9 mouse cellular contexts compared by ENCODE assay signal in genomic region chr1:98189991-98190471, GRCm38 (mm10).
A peak's percentile ranks its signal among the peaks of the same experiment; 100 is the strongest.
DNase-seq lines count a peak whose midpoint lies in the region; ATAC-seq and TF ChIP-seq lines count a peak whose summit lies in the region.
"Had no signal": no experiment of that assay in that cellular context is flagged by ENCODE, and none has a peak within 500 bp of the region (broad histone marks: within the 10 kb centered on the region; RNA-seq: fewer than 3 reads in every experiment).

No protein-coding gene starts in this region.

- TF ChIP-seq POLR2A in limb, embryonic 14.5 days (IDR thresholded peaks at IDR 0.05; ENCODE audit: borderline replicate concordance, extremely low read depth, insufficient read depth, insufficient read length), result no peak

- no peaks in the 10 kb centered on the region for H3K9me3 ChIP-seq in hindbrain, embryonic 15.5 days
- H3K9me3 ChIP-seq in limb, embryonic 14.5 days (ENCODE audit: control insufficient read depth, low read length), result no peaks in the 10 kb centered on the region

- H3K4me2 ChIP-seq in hindbrain, embryonic 15.5 days, result no peak overlapping the region; the same call in 1 of the 2 replicates
- no peak overlapping the region for H3K4me2 ChIP-seq in limb, embryonic 14.5 days (replicated peaks; ENCODE audit: low read depth, low read length, severe bottlenecking)

- H3K4me3 ChIP-seq in hindbrain, embryonic 15.5 days, result no peak overlapping the region
- no peak overlapping the region for H3K4me3 ChIP-seq in limb, embryonic 14.5 days (replicated peaks; ENCODE audit: low read length)

- DNase-seq in cerebellum, adult 8-10 months, result no peak
- DNase-seq in embryo, embryonic 11 days, result peak; percentile 79
- DNase-seq in limb, embryonic 14.5 days (ENCODE audit: low spot score), result peak; percentile 14
- DNase-seq in right cerebral cortex, postnatal 4 days, result peak; percentile 51
- DNase-seq in urinary bladder, postnatal 25 days (ENCODE audit: low spot score), result no peak

- ATAC-seq in cerebellum, adult (ENCODE audit: insufficient number of reproducible peaks, low FRiP score, low TSS enrichment), result peak; percentile 89
- peak; percentile 95 for ATAC-seq in hindbrain, embryonic 15.5 days (ENCODE audit: low FRiP score, low read depth)
- no peak for ATAC-seq in limb, embryonic 14.5 days (ENCODE audit: low FRiP score, low read depth)
- no peak for ATAC-seq in granulocyte monocyte progenitor cell, adult 5-6 weeks (replicated peaks; ENCODE audit: poor library complexity, severe bottlenecking)

- peaks cover 33% of the 10 kb centered on the region for H3K4me1 ChIP-seq in hindbrain, embryonic 15.5 days (replicated peaks)
- no peaks in the 10 kb centered on the region for H3K4me1 ChIP-seq in limb, embryonic 14.5 days (ENCODE audit: control insufficient read depth, insufficient read depth, low read length)

- H3K36me3 ChIP-seq in hindbrain, embryonic 15.5 days, result no peaks in the 10 kb centered on the region
- no peaks in the 10 kb centered on the region for H3K36me3 ChIP-seq in limb, embryonic 14.5 days (ENCODE audit: control insufficient read depth, insufficient read depth, low read length)

- H3K27me3 ChIP-seq in hindbrain, embryonic 15.5 days, result no peaks in the 10 kb centered on the region
- H3K27me3 ChIP-seq in limb, embryonic 14.5 days (ENCODE audit: control insufficient read depth, insufficient read depth, low read length), result no peaks in the 10 kb centered on the region

- peak overlapping the region; percentile 68 for H3K27ac ChIP-seq in hindbrain, embryonic 15.5 days (replicated peaks)
- no peak overlapping the region for H3K27ac ChIP-seq in limb, embryonic 14.5 days (replicated peaks; ENCODE audit: low read depth, low read length)
- H3K27ac ChIP-seq: liver, embryonic 14.5 days had no signal

- no peak overlapping the region for H3K9ac ChIP-seq in hindbrain, embryonic 15.5 days
- no peak overlapping the region for H3K9ac ChIP-seq in limb, embryonic 14.5 days (ENCODE audit: low read depth, low read length, severe bottlenecking)
- H3K9ac ChIP-seq: liver, embryonic 14.5 days had no signal

- WGBS in hindbrain, embryonic 15.5 days, result 10% methylated on average over 6 of the region's 6 CpGs
- WGBS in limb, embryonic 14.5 days, result 32% methylated on average over 6 of the region's 6 CpGs

Comparison
In these comparisons a context has a peak if more than half of its experiments do, and no peak if none do; other contexts are left out.
1. ATAC-seq: peak in cerebellum, adult (single experiment) and hindbrain, embryonic 15.5 days (single experiment); none in limb, embryonic 14.5 days (single experiment) and granulocyte monocyte progenitor cell, adult 5-6 weeks (single experiment).
2. DNase-seq: peak in embryo, embryonic 11 days (single experiment), limb, embryonic 14.5 days (single experiment) and right cerebral cortex, postnatal 4 days (single experiment); none in cerebellum, adult 8-10 months (single experiment) and urinary bladder, postnatal 25 days (single experiment).